Mouse (Mus musculus) megakaryocyte, embryonic 14.5 days (primary cell): ENCODE results near the gene Sufu. TPM values are rescaled to one million over a fixed set of nuclear protein-coding genes. Genes with fewer than 3 reads are reported as not detected.
A peak's percentile ranks its signal among the peaks of the same experiment; 100 is the strongest.

Source experiments
- H3K27me3 ChIP-seq: replicated peaks from 2 replicates; pipeline ENCODE3; 2012; ENCODE audit warnings: inconsistent platforms
- H3K36me3 ChIP-seq: replicated peaks from 2 replicates; pipeline ENCODE3; 2012; ENCODE audit warnings: low read length, inconsistent platforms, mixed read lengths
- H3K4me1 ChIP-seq: 2 replicates; pipeline ENCODE4 v1.6.1; 2012; ENCODE audit warnings: inconsistent platforms
- H3K4me3 ChIP-seq: replicated peaks from 2 replicates; pipeline ENCODE3; 2012; ENCODE audit warnings: moderate library complexity, mild to moderate bottlenecking, inconsistent platforms
- H3K9me3 ChIP-seq: 2 replicates; pipeline ENCODE4 v1.6.1; 2012; ENCODE audit warnings: inconsistent platforms
- FLI1 ChIP-seq: IDR thresholded peaks from 2 replicates; pipeline ENCODE4 v1.6.1; 2012; ENCODE audit warnings: low read length, inconsistent platforms, mixed read lengths
- GATA1 ChIP-seq: IDR thresholded peaks from 3 replicates; pipeline ENCODE4 v1.6.1; 2012; ENCODE audit warnings: mixed read lengths, low read length, inconsistent platforms, borderline replicate concordance
- polyA plus RNA-seq: library from polyadenylated mRNA; stranded (reverse); fragments of >175 nt; gene quantifications from 2 replicates; pipeline ENCODE4 v1.2.3, GENCODE M21; 2012; ENCODE audit warnings: low replicate concordance; ENCODE audit not compliant: insufficient read depth

The Sufu gene
- polyA plus RNA-seq, 1 experiment, result 8.7 TPM

DNA sequence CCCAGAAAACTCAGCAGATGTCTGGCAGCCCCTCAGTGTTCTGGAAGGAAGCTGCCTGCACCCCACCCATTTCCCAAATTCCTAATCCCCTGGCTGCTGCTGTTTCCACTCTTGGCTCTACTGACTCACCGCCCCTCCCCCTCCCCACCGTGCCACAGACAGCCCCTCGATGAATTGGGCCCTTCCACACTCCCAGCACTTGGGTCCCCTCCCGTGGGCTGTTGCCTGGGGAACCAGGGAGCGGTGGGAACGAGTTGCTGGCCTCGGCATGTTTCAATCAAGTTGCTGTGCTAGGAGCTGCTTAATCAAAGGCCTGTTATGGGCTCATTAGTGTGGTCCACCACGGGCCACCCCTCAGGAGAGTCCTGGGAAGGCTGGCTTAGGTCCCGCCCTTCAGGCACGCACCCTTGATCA lies 80.7 kb downstream of the Sufu start:
- Histone ChIP-seq H3K4me1 (peaks cover 99% of the 10 kb centered on the region), H3K9me3 (no peaks in the 10 kb centered on the region)
- TF ChIP-seq FLI1 (no peak), GATA1 (no peak)

DNA sequence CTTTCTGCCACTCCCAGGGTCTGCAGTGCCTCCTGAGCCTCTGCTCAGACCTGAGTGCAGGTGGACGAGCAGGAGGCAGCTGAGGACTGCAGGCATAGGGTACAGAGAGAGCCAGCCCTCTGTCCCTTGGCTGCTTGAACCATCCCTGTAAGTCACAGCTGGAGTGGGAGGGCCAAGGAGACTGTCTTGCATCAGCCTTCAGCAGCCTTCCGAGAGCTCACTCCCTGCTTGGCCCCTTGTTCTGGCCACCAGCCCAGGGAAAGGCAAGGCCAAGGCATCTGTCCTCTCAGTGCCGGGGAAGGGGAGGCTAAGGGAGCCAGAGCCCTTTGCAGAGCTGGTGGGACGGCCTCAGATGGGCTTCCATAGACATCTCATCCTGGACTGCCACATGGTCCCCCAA lies 81.5 kb downstream of the Sufu start:
- peaks cover 99% of the 10 kb centered on the region for H3K4me1 ChIP-seq
- no peak for TF ChIP-seq GATA1
- TF ChIP-seq FLI1, result no peak

More for the DNA sequence above, 80.7 kb downstream of the Sufu start:
- Histone ChIP-seq H3K4me3 (peak overlapping the region; percentile 89), H3K27me3 (no peaks in the 10 kb centered on the region), H3K36me3 (peaks cover 91% of the 10 kb centered on the region)

DNA sequence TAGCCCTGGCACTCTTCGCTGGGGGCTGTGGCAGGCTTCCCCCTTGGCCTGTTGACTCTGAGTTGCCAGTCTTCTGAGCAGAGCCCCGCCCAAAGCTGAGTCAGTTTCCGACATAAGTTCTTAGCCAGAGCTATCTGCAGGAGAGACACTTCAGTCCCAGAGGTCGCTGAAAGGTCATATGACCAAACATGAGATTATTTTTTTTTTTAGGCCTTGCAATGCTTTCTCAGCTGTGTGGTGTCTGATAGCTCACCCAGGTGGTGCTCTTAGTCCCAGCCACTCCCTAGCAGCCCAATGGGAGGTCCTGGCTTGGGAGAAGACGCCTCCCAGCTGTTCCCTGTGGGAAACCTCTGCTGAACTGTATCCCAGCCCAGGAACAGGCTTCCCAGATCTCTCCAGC lies 82.1 kb downstream of the Sufu start:
- Histone ChIP-seq H3K27me3 (no peaks in the 10 kb centered on the region), H3K4me3 (peak overlapping the region; percentile 89), H3K9me3 (no peaks in the 10 kb centered on the region), H3K4me1 (peaks cover 99% of the 10 kb centered on the region), H3K36me3 (peaks cover 88% of the 10 kb centered on the region)
- no peak for TF ChIP-seq FLI1
- TF ChIP-seq GATA1, result no peak

More for the DNA sequence above, 81.5 kb downstream of the Sufu start:
- H3K9me3 ChIP-seq, result no peaks in the 10 kb centered on the region
- H3K4me3 ChIP-seq, result peak overlapping the region; percentile 89
- H3K27me3 ChIP-seq, result no peaks in the 10 kb centered on the region
- H3K36me3 ChIP-seq, result peaks cover 91% of the 10 kb centered on the region

DNA sequence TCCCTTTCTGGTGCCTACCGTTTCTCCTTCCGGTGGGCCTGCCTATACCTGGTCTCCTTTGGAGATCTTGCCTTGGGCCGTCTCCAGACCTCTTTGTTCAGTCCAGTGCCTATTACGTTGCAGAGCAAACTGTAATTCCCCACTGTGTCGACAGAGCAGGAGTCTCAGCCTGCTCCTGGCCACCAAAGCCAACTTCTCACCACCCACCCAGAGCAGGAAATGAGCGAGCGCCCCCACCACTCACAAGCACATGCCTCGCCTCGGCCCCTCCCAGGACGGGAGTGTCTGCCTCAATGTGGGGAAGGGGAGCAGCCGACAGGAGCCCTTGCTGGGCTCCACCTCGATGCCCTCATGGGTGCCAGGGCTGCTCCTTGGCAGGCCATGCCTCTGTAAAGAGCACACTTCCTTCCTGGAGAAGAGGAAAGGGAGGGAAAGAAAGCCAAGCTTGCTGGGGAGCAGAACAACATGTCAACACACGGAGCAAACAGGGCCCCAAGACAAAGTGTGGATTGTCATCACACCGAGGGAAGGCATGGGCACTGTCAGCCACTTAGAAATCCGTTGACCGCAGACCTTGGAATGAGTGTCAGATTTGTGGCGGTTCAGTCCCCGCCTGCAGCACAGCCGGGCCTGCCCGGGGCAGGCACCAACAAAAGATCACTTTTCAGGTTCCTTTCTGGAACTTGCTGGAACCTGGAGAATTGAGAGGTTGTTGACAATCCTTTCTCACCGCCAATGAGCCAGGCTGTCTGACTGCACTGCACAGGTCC lies 82.8 kb downstream of the Sufu start:
- H3K36me3 ChIP-seq, result peaks cover 88% of the 10 kb centered on the region
- peaks cover 99% of the 10 kb centered on the region for H3K4me1 ChIP-seq
- no peaks in the 10 kb centered on the region for H3K9me3 ChIP-seq

DNA sequence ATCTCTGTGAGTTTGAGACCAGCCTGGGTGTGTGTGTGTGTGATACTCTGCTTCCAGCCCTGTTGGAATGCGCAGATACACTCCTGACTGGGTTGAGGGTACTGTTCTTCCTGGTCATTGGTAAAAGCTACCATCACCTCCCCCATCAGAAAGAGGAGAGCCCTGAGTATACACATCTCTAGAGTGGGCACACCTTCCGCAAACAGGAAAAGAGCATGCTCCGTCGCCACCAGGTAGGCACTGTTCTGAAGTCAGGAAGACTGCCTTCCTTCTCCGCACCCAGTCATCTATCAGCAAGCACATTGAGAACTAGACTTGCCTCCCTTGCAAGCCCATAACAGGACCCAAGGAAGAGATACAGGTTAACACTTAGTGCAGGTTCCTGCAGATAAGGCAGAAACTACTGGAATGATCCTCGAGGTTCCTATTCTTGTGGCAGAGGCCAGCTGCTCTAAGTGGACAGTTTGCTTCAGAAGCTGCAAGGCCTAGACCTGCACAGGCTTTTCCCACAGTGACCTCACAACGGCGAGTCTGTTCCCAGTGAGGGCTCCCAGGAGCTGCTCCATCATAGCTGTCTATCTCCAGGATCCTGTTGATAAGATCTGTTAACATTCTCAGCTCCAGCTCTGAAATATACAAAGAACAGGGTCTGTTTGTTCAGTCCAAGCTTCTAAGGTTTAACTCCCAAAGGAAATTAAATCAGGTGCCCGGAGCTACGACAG lies 84.1 kb downstream of the Sufu start:
- TF ChIP-seq GATA1, result no peak
- TF ChIP-seq FLI1, result no peak
- no peaks in the 10 kb centered on the region for H3K27me3 ChIP-seq
- peak overlapping the region; percentile 40 for H3K4me3 ChIP-seq
- H3K36me3 ChIP-seq, result peaks cover 88% of the 10 kb centered on the region
- peaks cover 100% of the 10 kb centered on the region for H3K4me1 ChIP-seq
- no peaks in the 10 kb centered on the region for H3K9me3 ChIP-seq

More for the DNA sequence above, 82.8 kb downstream of the Sufu start:
- H3K27me3 ChIP-seq, result no peaks in the 10 kb centered on the region
- peak overlapping the region; percentile 48 for H3K4me3 ChIP-seq
- TF ChIP-seq GATA1 (no peak), FLI1 (no peak)

DNA sequence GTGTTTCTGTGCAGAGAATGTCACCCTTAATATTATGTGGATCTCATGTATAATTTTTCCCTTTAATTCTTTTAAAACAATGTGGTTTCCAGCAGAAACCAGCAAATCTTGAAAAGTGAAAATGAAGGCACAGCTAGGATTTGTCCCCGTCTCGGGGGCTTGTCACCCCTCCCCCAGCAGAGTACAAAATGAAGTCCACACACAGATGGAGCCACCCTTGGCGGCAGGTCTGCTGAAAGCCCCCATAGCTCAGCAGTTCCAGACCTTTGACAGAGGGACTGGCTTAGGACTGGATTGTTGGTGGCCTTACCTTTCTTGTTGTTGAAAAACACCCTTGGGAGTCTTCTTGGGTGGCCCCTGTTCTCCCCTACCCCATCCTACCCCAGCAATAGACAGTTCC lies 84.7 kb downstream of the Sufu start:
- Histone ChIP-seq H3K4me3 (no peak overlapping the region), H3K36me3 (peaks cover 88% of the 10 kb centered on the region), H3K4me1 (peaks cover 100% of the 10 kb centered on the region), H3K9me3 (no peaks in the 10 kb centered on the region), H3K27me3 (no peaks in the 10 kb centered on the region)
- TF ChIP-seq FLI1 (no peak), GATA1 (no peak)

DNA sequence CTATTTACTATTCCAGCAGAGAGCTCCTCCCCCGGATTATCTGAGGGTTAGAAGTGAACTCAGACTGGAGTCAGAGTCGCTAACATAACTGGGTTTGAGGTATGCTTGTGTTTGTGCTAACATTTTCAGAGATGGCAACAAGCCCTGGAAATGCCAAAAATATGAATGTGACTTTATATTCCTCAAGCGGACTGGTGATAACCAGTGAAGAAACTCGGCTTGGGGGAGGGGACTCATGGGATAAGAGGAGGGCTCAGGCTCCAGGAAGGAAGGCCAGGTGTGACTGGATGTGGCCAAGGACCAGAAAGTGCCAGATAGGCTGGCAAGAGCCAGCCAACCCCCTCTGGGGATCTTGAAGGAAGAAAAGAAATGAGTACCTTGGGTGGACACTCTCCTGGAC lies 85.1 kb downstream of the Sufu start:
- Histone ChIP-seq H3K4me3 (peak overlapping the region; percentile 60), H3K4me1 (peaks cover 100% of the 10 kb centered on the region), H3K9me3 (no peaks in the 10 kb centered on the region), H3K27me3 (no peaks in the 10 kb centered on the region), H3K36me3 (peaks cover 88% of the 10 kb centered on the region)
- TF ChIP-seq FLI1, result no peak

DNA sequence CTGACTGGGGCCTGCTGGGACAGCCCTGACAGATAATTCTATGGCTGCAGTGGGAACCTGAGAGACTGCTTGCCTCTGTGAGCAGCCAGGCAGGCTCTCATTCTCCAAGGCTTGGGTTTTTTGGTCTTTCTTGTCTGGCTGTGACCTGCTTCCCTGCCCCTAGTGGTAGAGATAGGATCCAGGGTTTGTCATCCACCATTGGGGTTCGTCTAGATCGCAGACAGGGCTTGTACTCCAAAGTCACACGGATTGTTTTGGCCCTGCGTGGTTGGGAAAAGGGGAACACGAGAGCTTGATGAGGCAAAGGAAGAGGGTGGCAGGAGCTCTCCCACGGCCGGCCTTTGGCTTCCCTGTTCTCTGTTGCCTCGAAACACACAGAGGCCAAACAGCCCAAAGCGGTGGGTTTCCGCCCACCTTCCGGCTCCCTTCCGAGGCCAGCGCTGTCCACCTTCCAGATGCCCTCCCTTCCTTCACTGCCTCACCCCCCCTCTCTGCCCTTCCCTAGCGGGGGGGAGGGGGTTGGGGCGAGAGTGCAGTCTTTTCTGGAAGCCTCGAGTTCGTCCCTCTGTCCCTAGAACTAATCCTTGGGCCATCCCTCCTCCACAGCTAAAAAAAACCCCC lies 86.3 kb downstream of the Sufu start:
- Histone ChIP-seq H3K9me3 (no peaks in the 10 kb centered on the region), H3K36me3 (peaks cover 88% of the 10 kb centered on the region), H3K4me1 (peaks cover 100% of the 10 kb centered on the region), H3K4me3 (peak overlapping the region; percentile 62), H3K27me3 (no peaks in the 10 kb centered on the region)
- TF ChIP-seq GATA1 (no peak), FLI1 (no peak)

DNA sequence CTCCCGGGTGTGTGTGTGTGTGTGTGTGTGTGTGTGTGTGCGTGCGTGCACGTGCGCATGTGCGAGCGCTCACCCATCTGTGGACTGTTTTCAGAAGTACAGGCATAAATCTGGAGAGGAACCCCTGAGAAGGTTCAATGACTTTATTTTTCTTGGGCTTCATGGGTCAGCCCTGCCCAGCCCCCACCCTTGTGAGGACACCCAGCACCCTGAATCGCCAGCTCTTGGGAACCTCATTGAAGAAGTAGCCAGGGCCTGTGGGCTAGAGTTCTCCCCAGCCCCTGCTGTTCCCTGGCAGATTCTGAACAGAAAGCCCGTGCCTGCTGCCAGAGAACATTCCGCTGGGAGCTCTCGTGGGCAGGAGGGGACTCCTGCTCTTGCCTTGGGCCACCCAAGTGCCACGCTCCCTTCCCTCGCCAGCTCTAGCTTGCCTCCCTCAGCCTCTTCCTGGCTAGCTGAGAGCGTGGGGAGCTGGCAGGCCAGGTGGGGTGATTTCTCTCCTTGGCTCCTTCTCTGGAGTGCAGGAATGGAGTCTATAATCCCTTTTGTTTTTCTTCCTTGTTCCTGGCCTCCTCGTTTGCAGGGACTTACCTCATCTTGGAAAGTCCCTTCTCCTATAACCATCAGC lies 87.1 kb downstream of the Sufu start:
- Histone ChIP-seq H3K36me3 (peaks cover 83% of the 10 kb centered on the region), H3K9me3 (no peaks in the 10 kb centered on the region), H3K27me3 (no peaks in the 10 kb centered on the region), H3K4me1 (peaks cover 99% of the 10 kb centered on the region), H3K4me3 (no peak overlapping the region)
- TF ChIP-seq GATA1 (no peak), FLI1 (no peak)
